Mouse (Mus musculus): ENCODE data around the gene Slc25a13.

The Slc25a13 gene

GRCm38 (mm10) chr6:6167339-6168126 lies 49.4 kb downstream of the Slc25a13 start:
- DNase-seq (ENCODE audit: low read depth, low spot score) = no peak

- no peak for DNase-seq (ENCODE audit: low read depth, low spot score)
These were observed 53.9 kb downstream of the Slc25a13 start for GRCm38 (mm10) chr6:6162993-6163623.

- no peak for DNase-seq (ENCODE audit: low read depth, low spot score)
These were observed 54.8 kb downstream of the Slc25a13 start for GRCm38 (mm10) chr6:6162146-6162545.

GRCm38 (mm10) chr6:6160645-6161426 lies 56.1 kb downstream of the Slc25a13 start:
- DNase-seq (ENCODE audit: low read depth, low spot score) = no peak

GRCm38 (mm10) chr6:6159221-6159859 lies 57.6 kb downstream of the Slc25a13 start:
- DNase-seq (ENCODE audit: low read depth, low spot score) = no peak

GRCm38 (mm10) chr6:6153426-6153825 lies 63.5 kb downstream of the Slc25a13 start:
- DNase-seq (ENCODE audit: low read depth, low spot score) = no peak

- DNase-seq (ENCODE audit: low read depth, low spot score) = no peak
These were observed 66.2 kb downstream of the Slc25a13 start for GRCm38 (mm10) chr6:6150811-6151210.

- no peak for DNase-seq (ENCODE audit: low read depth, low spot score)
These were observed 67.2 kb downstream of the Slc25a13 start for GRCm38 (mm10) chr6:6149751-6150150.

GRCm38 (mm10) chr6:6149329-6149728 lies 67.6 kb downstream of the Slc25a13 start:
- DNase-seq (ENCODE audit: low read depth, low spot score) = no peak

- DNase-seq (ENCODE audit: low read depth, low spot score) = no peak
These were observed 71.6 kb downstream of the Slc25a13 start for GRCm38 (mm10) chr6:6145412-6145811.

- no peak for DNase-seq (ENCODE audit: low read depth, low spot score)
These were observed 73.4 kb downstream of the Slc25a13 start for GRCm38 (mm10) chr6:6143525-6143924.

GRCm38 (mm10) chr6:6140370-6140769 lies 76.6 kb downstream of the Slc25a13 start:
- no peak for DNase-seq (ENCODE audit: low read depth, low spot score)

- DNase-seq (ENCODE audit: low read depth, low spot score) = no peak
These were observed 77.9 kb downstream of the Slc25a13 start for GRCm38 (mm10) chr6:6139061-6139460.

GRCm38 (mm10) chr6:6136812-6137211 lies 80.2 kb downstream of the Slc25a13 start:
- DNase-seq (ENCODE audit: low read depth, low spot score) = no peak

- no peak for DNase-seq (ENCODE audit: low read depth, low spot score)
These were observed 82.0 kb downstream of the Slc25a13 start for GRCm38 (mm10) chr6:6134935-6135334.

GRCm38 (mm10) chr6:6133556-6134050 lies 83.4 kb downstream of the Slc25a13 start:
- DNase-seq (ENCODE audit: low read depth, low spot score) = no peak

GRCm38 (mm10) chr6:6132047-6132446 lies 84.9 kb downstream of the Slc25a13 start:
- no peak for DNase-seq (ENCODE audit: low read depth, low spot score)

- no peak for DNase-seq (ENCODE audit: low read depth, low spot score)
These were observed 91.4 kb downstream of the Slc25a13 start for GRCm38 (mm10) chr6:6125620-6126019.

- DNase-seq (ENCODE audit: low read depth, low spot score) = no peak
These were observed 95.1 kb downstream of the Slc25a13 start for GRCm38 (mm10) chr6:6121904-6122303.

- no peak for DNase-seq (ENCODE audit: low read depth, low spot score)
These were observed 96.1 kb downstream of the Slc25a13 start for GRCm38 (mm10) chr6:6120841-6121240.

- DNase-seq (ENCODE audit: low read depth, low spot score) = no peak
These were observed 101.2 kb downstream of the Slc25a13 start for GRCm38 (mm10) chr6:6115771-6116170.

GRCm38 (mm10) chr6:6113776-6114175 lies 103.2 kb downstream of the Slc25a13 start:
- no peak for DNase-seq (ENCODE audit: low read depth, low spot score)

Data from retina, postnatal 7 days (tissue).